Mouse (Mus musculus): ENCODE results near the gene Tmem132d. TPM values are rescaled to one million over a fixed set of nuclear protein-coding genes. Genes with fewer than 3 reads are reported as not detected.

The Tmem132d gene
- polyA plus RNA-seq, 1 experiment from 2014 or later, result 0.73 TPM

- Histone ChIP-seq H3K9me3 (no peaks in the 10 kb centered on the region; the same call in 1 of the 2 replicates), H3K36me3 (replicated peaks) (no peaks in the 10 kb centered on the region), H3K4me1 (peaks cover under 1% of the 10 kb centered on the region; the same call in 1 of the 2 replicates), H3K4me3 (no peak overlapping the region), H3K27me3 (ENCODE audit: poor library complexity, severe bottlenecking) (peaks cover 10% of the 10 kb centered on the region), H3K27ac (no peak overlapping the region)
- DNase-seq (ENCODE audit: extremely low spot score, low spot score), result no peak
- 89% methylated on average over 14 of the region's 14 CpGs for WGBS
Observed at GRCm38 (mm10) chr5:127929687-127930086, 503.2 kb downstream of the Tmem132d start.

GRCm38 (mm10) chr5:127926686-127927085 lies 506.2 kb downstream of the Tmem132d start:
- DNase-seq (ENCODE audit: extremely low spot score, low spot score), result no peak
- H3K4me3 ChIP-seq, result no peak overlapping the region
- WGBS, result 86% methylated on average over 2 of the region's 2 CpGs
- H3K36me3 ChIP-seq (replicated peaks), result no peaks in the 10 kb centered on the region
- no peak overlapping the region for H3K27ac ChIP-seq
- H3K9me3 ChIP-seq, result no peaks in the 10 kb centered on the region; the same call in 1 of the 2 replicates
- H3K27me3 ChIP-seq (ENCODE audit: poor library complexity, severe bottlenecking), result peaks cover 22% of the 10 kb centered on the region
- peaks cover 21% of the 10 kb centered on the region for H3K4me1 ChIP-seq

- Histone ChIP-seq H3K4me1 (peaks cover 21% of the 10 kb centered on the region), H3K36me3 (replicated peaks) (no peaks in the 10 kb centered on the region), H3K27ac (no peak overlapping the region), H3K4me3 (no peak overlapping the region), H3K27me3 (ENCODE audit: poor library complexity, severe bottlenecking) (peaks cover 27% of the 10 kb centered on the region), H3K9me3 (no peaks in the 10 kb centered on the region)
- DNase-seq (ENCODE audit: extremely low spot score, low spot score), result no peak
- 21% methylated on average over 3 of the region's 3 CpGs for WGBS
Observed at GRCm38 (mm10) chr5:127924106-127924505, 508.8 kb downstream of the Tmem132d start.

GRCm38 (mm10) chr5:127919171-127919570 lies 513.7 kb downstream of the Tmem132d start:
- no peak overlapping the region for H3K4me3 ChIP-seq
- H3K9me3 ChIP-seq, result no peaks in the 10 kb centered on the region
- peaks cover 16% of the 10 kb centered on the region for H3K4me1 ChIP-seq
- H3K27me3 ChIP-seq (ENCODE audit: poor library complexity, severe bottlenecking), result peaks cover 18% of the 10 kb centered on the region
- no peaks in the 10 kb centered on the region for H3K36me3 ChIP-seq (replicated peaks)
- no peak overlapping the region for H3K27ac ChIP-seq
- 86% methylated on average over 1 of the region's 1 CpGs for WGBS
- DNase-seq (ENCODE audit: extremely low spot score, low spot score), result no peak

GRCm38 (mm10) chr5:127918376-127918775 lies 514.5 kb downstream of the Tmem132d start:
- peaks cover 18% of the 10 kb centered on the region for H3K27me3 ChIP-seq (ENCODE audit: poor library complexity, severe bottlenecking)
- 83% methylated on average over 3 of the region's 3 CpGs for WGBS
- no peaks in the 10 kb centered on the region for H3K36me3 ChIP-seq (replicated peaks)
- H3K27ac ChIP-seq, result no peak overlapping the region
- DNase-seq (ENCODE audit: extremely low spot score, low spot score), result no peak
- H3K4me1 ChIP-seq, result peaks cover 8% of the 10 kb centered on the region
- H3K9me3 ChIP-seq, result no peaks in the 10 kb centered on the region
- no peak overlapping the region for H3K4me3 ChIP-seq

GRCm38 (mm10) chr5:127914157-127914556 lies 518.7 kb downstream of the Tmem132d start:
- Histone ChIP-seq H3K9me3 (no peaks in the 10 kb centered on the region), H3K4me1 (peaks cover 5% of the 10 kb centered on the region; the same call in 1 of the 2 replicates), H3K27ac (no peak overlapping the region), H3K36me3 (replicated peaks) (no peaks in the 10 kb centered on the region), H3K4me3 (no peak overlapping the region), H3K27me3 (ENCODE audit: poor library complexity, severe bottlenecking) (no peaks in the 10 kb centered on the region)
- 89% methylated on average over 11 of the region's 11 CpGs for WGBS
- DNase-seq (ENCODE audit: extremely low spot score, low spot score), result no peak

GRCm38 (mm10) chr5:127911603-127912002 lies 521.3 kb downstream of the Tmem132d start:
- DNase-seq (ENCODE audit: extremely low spot score, low spot score), result no peak
- whole genome bisulfite sequencing, result 75% methylated on average over 3 of the region's 3 CpGs
- H3K27me3 ChIP-seq (ENCODE audit: poor library complexity, severe bottlenecking), result no peaks in the 10 kb centered on the region
- H3K36me3 ChIP-seq (replicated peaks), result no peaks in the 10 kb centered on the region
- H3K4me1 ChIP-seq, result peaks cover 5% of the 10 kb centered on the region; the same call in 1 of the 2 replicates
- no peak overlapping the region for H3K4me3 ChIP-seq
- no peaks in the 10 kb centered on the region for H3K9me3 ChIP-seq
- no peak overlapping the region for H3K27ac ChIP-seq

GRCm38 (mm10) chr5:127910356-127910755 lies 522.5 kb downstream of the Tmem132d start:
- H3K27me3 ChIP-seq (ENCODE audit: poor library complexity, severe bottlenecking), result no peaks in the 10 kb centered on the region
- no peaks in the 10 kb centered on the region for H3K36me3 ChIP-seq (replicated peaks)
- 74% methylated on average over 2 of the region's 2 CpGs for WGBS
- H3K27ac ChIP-seq, result no peak overlapping the region
- H3K4me1 ChIP-seq, result peaks cover 5% of the 10 kb centered on the region; the same call in 1 of the 2 replicates
- no peak overlapping the region for H3K4me3 ChIP-seq
- no peak for DNase-seq (ENCODE audit: extremely low spot score, low spot score)
- H3K9me3 ChIP-seq, result no peaks in the 10 kb centered on the region

- H3K27ac ChIP-seq, result no peak overlapping the region
- DNase-seq (ENCODE audit: extremely low spot score, low spot score), result no peak
- WGBS, result 88% methylated on average over 1 of the region's 1 CpGs
- no peaks in the 10 kb centered on the region for H3K36me3 ChIP-seq (replicated peaks)
- H3K4me3 ChIP-seq, result no peak overlapping the region
- H3K4me1 ChIP-seq, result no peaks in the 10 kb centered on the region
- H3K27me3 ChIP-seq (ENCODE audit: poor library complexity, severe bottlenecking), result no peaks in the 10 kb centered on the region
- no peaks in the 10 kb centered on the region for H3K9me3 ChIP-seq
Observed at GRCm38 (mm10) chr5:127895176-127895575, 537.7 kb downstream of the Tmem132d start.

- Histone ChIP-seq H3K9me3 (no peaks in the 10 kb centered on the region; the same call in 1 of the 2 replicates), H3K4me3 (no peak overlapping the region), H3K36me3 (replicated peaks) (no peaks in the 10 kb centered on the region), H3K27ac (no peak overlapping the region), H3K27me3 (ENCODE audit: poor library complexity, severe bottlenecking) (no peaks in the 10 kb centered on the region), H3K4me1 (no peaks in the 10 kb centered on the region)
- 63% methylated on average over 18 of the region's 18 CpGs for WGBS
- DNase-seq (ENCODE audit: extremely low spot score, low spot score), result peak; percentile 19
Observed at GRCm38 (mm10) chr5:127885566-127886505, 547.0 kb downstream of the Tmem132d start.

GRCm38 (mm10) chr5:127883021-127883420 lies 549.9 kb downstream of the Tmem132d start:
- Histone ChIP-seq H3K36me3 (replicated peaks) (no peaks in the 10 kb centered on the region), H3K27me3 (ENCODE audit: poor library complexity, severe bottlenecking) (no peaks in the 10 kb centered on the region), H3K4me3 (no peak overlapping the region), H3K9me3 (no peaks in the 10 kb centered on the region; the same call in 1 of the 2 replicates), H3K27ac (no peak overlapping the region), H3K4me1 (no peaks in the 10 kb centered on the region)
- DNase-seq (ENCODE audit: extremely low spot score, low spot score), result no peak
- WGBS, result 41% methylated on average over 9 of the region's 10 CpGs

GRCm38 (mm10) chr5:127874461-127874860 lies 558.4 kb downstream of the Tmem132d start:
- Histone ChIP-seq H3K9me3 (no peaks in the 10 kb centered on the region), H3K27ac (no peak overlapping the region), H3K4me1 (no peaks in the 10 kb centered on the region), H3K4me3 (no peak overlapping the region), H3K27me3 (ENCODE audit: poor library complexity, severe bottlenecking) (no peaks in the 10 kb centered on the region), H3K36me3 (replicated peaks) (no peaks in the 10 kb centered on the region)
- 82% methylated on average over 6 of the region's 6 CpGs for WGBS
- DNase-seq (ENCODE audit: extremely low spot score, low spot score), result no peak

GRCm38 (mm10) chr5:127865157-127865556 lies 567.7 kb downstream of the Tmem132d start:
- Histone ChIP-seq H3K9me3 (no peaks in the 10 kb centered on the region), H3K27ac (no peak overlapping the region), H3K4me1 (no peaks in the 10 kb centered on the region), H3K4me3 (no peak overlapping the region), H3K27me3 (ENCODE audit: poor library complexity, severe bottlenecking) (no peaks in the 10 kb centered on the region), H3K36me3 (replicated peaks) (no peaks in the 10 kb centered on the region)
- DNase-seq (ENCODE audit: extremely low spot score, low spot score), result no peak
- WGBS, result 91% methylated on average over 6 of the region's 6 CpGs
